Mouse (Mus musculus) T-helper 17 cell (primary cell): ENCODE measurements around the gene Gm38119.
"Not testable (repeated sequence)": the region's sequence is repeated elsewhere in the genome, so short reads cannot be mapped to it uniquely, and the experiment has no call there.

ENCODE experiments used
- in situ Hi-C, 2 experiments: fragments of 300-600 bp; cut with MboI, MseI; formaldehyde crosslinking; loops; 1 replicate in 1 of 2; 2 replicates in 1 of 2; pipeline ENCODE4 v1.15.1; 2025; ENCODE audit warnings: high pct_unique_total_duplicates in 2 of 2

Gene Gm38119

DNA sequence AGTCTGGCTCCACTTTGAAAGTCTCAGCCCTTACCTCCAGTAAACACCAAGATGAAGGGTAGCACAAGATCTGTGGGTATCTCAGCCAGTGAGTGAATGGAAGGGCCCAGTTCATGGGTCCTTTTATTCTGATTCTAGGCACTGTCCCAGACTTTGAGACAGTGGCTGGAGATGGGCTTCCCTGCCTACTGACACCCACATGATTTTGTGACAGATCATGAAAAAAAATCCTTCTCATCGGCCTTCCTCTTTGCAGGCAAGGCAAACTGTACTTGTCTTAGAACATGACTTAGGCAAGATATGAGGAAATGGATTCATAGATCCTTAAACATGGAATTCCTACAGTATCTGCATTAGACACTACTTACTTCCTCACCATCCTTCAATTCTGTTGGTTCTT is at the start of gene Gm38119:
Gm38119 (minus strand) TSS at position 101 of the 400 bp plus-strand sequence.
- in situ Hi-C loops: no loop called here

- in situ Hi-C loops: loop anchor here in 1 of 2 experiments (10.0 kb wide), 1 partner anchor 624 kb away; no protein-coding TSS in a partner anchor
Observed at GRCm38 (mm10) chr3:92778799-92779198, 39.9 kb upstream of the Gm38119 start, which contains the start of gene Lce1i. Gene Lce1i, minus strand, starts transcription at chr3:92778899.

GRCm38 (mm10) chr3:92771573-92771972 is 32.7 kb upstream of the Gm38119 start:
- in situ Hi-C loops: loop anchor here in 1 of 2 experiments (10.0 kb wide), 1 partner anchor 617 kb away; no protein-coding TSS in a partner anchor

GRCm38 (mm10) chr3:92764965-92765364 is 26.1 kb upstream of the Gm38119 start, which contains the start of gene Lce1h:
Gene Lce1h, minus strand, starts transcription at chr3:92765065.
- in situ Hi-C loops: no loop called here

DNA sequence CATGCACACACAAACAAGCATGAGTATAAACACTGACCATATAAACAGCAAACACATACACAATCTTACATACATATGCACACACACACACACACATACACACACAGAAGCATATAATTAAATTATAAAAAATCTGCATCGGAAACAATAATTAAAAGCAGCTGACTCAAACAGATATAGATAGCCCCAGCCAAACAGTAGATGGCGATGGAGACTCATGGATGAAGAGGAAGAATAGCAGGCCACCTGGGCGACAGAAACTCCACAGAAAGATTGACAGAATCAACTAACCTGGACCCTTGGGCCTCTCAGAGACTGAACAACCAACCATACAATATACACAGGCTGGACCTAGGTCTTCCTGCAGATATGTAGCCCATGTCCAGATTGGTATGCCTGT is 14.3 kb upstream of the Gm38119 start:
- in situ Hi-C loops: no loop called here

DNA sequence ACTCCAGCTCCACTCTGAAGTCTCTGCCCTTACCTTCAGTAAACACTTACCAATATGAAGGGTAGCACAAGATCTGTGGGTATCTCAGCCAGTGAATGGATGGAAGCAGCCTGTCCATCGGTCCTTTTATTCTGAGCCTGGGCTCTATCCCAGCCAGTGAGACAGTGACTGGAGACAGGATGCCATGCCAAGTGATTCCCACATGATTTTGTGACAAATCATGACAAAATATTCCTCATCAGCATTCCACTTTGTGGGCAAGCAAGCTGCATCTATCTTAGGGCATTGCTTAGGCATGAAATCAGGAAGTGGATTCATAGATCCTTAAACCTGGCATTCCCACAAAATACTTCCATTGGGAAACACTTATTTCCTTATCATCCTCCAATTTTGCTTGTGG is 13.3 kb upstream of the Gm38119 start, which contains the start of gene Lce1g:
Lce1g (minus strand) TSS at position 101 of the 400 bp plus-strand sequence.
- in situ Hi-C loops: no loop called here

GRCm38 (mm10) chr3:92722631-92723030 is 16.3 kb downstream of the Gm38119 start:
- in situ Hi-C loops: no loop called here

DNA sequence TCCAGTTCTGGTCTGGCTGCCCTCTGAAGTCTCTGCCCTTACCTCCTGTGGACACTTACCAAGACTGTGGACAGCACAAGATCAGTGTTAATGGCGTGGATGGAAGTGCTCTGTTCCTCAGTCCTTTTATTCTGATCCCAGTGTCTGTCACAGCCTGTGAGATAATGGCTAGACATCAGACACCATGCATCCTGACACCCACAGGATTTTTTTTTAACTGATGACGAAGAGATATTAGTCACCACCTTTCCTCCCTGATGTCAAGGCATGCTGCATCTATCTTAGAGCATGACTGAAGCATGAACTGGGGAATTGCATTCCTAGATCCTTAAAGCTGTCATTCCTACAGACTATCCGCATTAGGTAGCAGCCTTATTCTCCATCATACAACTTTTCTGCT is 18.6 kb downstream of the Gm38119 start, which contains the start of gene Lce1f:
Lce1f (minus strand) TSS at position 101 of the 400 bp plus-strand sequence.
- in situ Hi-C loops: no loop called here

DNA sequence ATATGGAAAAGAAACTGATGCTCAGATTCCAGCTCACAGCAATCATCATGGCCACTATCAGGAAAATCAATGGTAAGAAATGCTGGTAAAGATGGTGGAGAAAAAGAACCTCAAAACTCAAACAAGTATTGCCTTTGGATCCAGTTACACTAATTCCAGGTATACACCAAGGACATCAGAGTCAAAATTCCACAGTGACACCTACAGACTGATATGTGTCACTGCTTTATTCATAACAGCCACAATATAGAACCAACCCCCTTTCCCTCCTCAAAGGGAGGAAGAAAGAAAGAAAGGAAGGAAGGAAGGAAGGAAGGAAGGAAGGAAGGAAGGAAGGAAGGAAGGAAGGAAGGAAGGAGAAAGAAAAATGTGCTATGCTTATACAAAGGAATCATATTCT is 23.8 kb downstream of the Gm38119 start:
- in situ Hi-C loops: no loop called here

DNA sequence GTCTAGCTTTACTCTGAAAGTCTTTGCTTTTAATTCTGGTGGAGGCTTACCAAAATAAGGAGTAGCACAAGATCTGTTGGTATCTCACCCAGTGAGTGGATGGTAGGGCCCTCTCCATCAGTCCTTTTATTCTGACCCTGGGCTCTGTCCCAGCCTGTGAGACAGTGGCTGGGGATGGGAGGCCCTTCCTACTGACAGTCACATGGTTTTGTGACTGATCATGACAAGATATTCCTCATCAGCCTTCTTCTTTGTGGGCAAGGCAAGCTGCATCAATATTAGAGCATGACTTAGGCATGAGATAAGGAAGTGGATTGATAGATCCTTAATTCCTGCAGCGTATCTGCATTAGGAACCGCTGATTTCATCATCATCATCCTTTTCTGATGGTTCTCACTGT is 29.9 kb downstream of the Gm38119 start, which contains the start of gene Lce1e:
Lce1e (minus strand) TSS at position 101 of the 400 bp plus-strand sequence.
- in situ Hi-C loops: no loop called here

DNA sequence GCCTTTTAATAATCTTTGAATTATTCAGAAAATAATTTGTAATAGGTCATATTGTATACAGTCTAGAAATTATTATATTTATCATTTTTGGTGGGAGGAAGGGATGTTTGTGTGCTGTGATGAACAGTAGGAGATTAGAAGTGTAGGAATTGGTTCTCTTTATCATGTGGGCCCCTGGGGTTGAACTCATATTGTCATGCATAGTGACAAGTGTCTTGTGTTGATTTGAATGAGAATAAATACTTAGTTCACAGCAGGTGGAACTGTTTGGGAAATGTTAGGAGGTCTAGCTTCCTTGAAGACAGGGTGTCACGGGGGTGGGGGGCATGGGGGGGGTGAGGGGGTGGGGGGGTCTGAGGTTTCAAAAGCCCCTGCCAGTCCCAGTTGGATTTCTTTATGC is 44.3 kb downstream of the Gm38119 start:
- in situ Hi-C loops: no loop called here

GRCm38 (mm10) chr3:92691688-92692087 is 47.2 kb downstream of the Gm38119 start:
- in situ Hi-C loops: no loop called here

- in situ Hi-C loops: not testable (repeated sequence)
Observed at GRCm38 (mm10) chr3:92689154-92689553, 49.7 kb downstream of the Gm38119 start.
